Mouse (Mus musculus) spleen, adult 2 months (tissue): ENCODE results near the gene Uba7. TPM values are rescaled to one million over a fixed set of nuclear protein-coding genes. Genes with fewer than 3 reads are reported as not detected.

Experiments
- DNase-seq, 2 experiments: peaks; one replicate each; pipeline versions ENCODE4 v3.0.0 to v3.0.0-alpha.2; 2012 to 2021; ENCODE audit warnings: low spot score in 2 of 2, low read depth in 1 of 2
- H3K27ac ChIP-seq: fragments of 200-500 bp; 2 replicates; pipeline ENCODE4 v1.5.1; 2012; ENCODE audit warnings: low read length, inconsistent platforms; ENCODE audit not compliant: insufficient read depth
- H3K27me3 ChIP-seq: fragments of 200-500 bp; 2 replicates; pipeline ENCODE4 v1.6.1; 2012; ENCODE audit warnings: mild to moderate bottlenecking, moderate library complexity, low read length, inconsistent platforms; ENCODE audit not compliant: control insufficient read depth, insufficient read depth
- H3K36me3 ChIP-seq: fragments of 200-500 bp; 2 replicates; pipeline ENCODE4 v1.6.1; 2012; ENCODE audit warnings: mild to moderate bottlenecking, low read length, inconsistent platforms; ENCODE audit not compliant: control insufficient read depth, insufficient read depth
- H3K4me1 ChIP-seq: fragments of 200-500 bp; 2 replicates; pipeline ENCODE4 v1.6.1; 2011; ENCODE audit warnings: inconsistent platforms; ENCODE audit not compliant: control insufficient read depth, insufficient read depth, insufficient read length
- H3K4me3 ChIP-seq: fragments of 200-500 bp; 2 replicates; pipeline ENCODE4 v1.5.1; 2011; ENCODE audit warnings: mild to moderate bottlenecking, inconsistent platforms; ENCODE audit not compliant: insufficient read depth, insufficient read length; ENCODE audit errors: extremely low read depth
- CTCF ChIP-seq: fragments of 200-500 bp; IDR thresholded peaks from 2 replicates; pipeline ENCODE4 v1.5.1; 2011; ENCODE audit warnings: mild to moderate bottlenecking, inconsistent platforms; ENCODE audit not compliant: insufficient read depth, insufficient read length, insufficient replicate concordance; ENCODE audit errors: extremely low read depth
- POLR2A ChIP-seq: fragments of 200-500 bp; IDR thresholded peaks from 2 replicates; pipeline ENCODE4 v1.6.1; 2011; ENCODE audit warnings: low read depth, low read length, inconsistent platforms
- WGBS: fragments of 180-500 bp; shearing (Covaris S2); methylation state at CpG from one replicate; pipeline ENCODE4 v1.1.7; 2018; 5-methylcytosine and 5-hydroxymethylcytosine counted together
- polyA plus RNA-seq: library from polyadenylated mRNA; depleted of rRNA; stranded (reverse); fragments of >200 nt; gene quantifications from 2 replicates; pipeline ENCODE4 v1.2.3, GENCODE M21; 2012

Gene Uba7
- polyA plus RNA-seq, 1 experiment: 182 TPM

GRCm38 (mm10) chr9:107961881-107962280 lies 13.4 kb upstream of the Uba7 start:
- no peaks in the 10 kb centered on the region for H3K4me1 ChIP-seq
- H3K27me3 ChIP-seq: no peaks in the 10 kb centered on the region
- 0 out of 2 replicates have a peak, but pooled peaks cover 2% of the 10 kb centered on the region for H3K36me3 ChIP-seq
- no peak overlapping the region for H3K4me3 ChIP-seq
- no peak for TF ChIP-seq CTCF
- no peak for TF ChIP-seq POLR2A
- DNase-seq: no peak
- H3K27ac ChIP-seq: no peak overlapping the region
- 64% methylated on average over 5 of the region's 5 CpGs for WGBS

- no peak for DNase-seq
- no peaks in the 10 kb centered on the region for H3K4me1 ChIP-seq
- H3K27me3 ChIP-seq: no peaks in the 10 kb centered on the region
- H3K36me3 ChIP-seq: no peaks in the 10 kb centered on the region
- WGBS: 93% methylated on average over 9 of the region's 9 CpGs
- no peak overlapping the region for H3K4me3 ChIP-seq
- no peak overlapping the region for H3K27ac ChIP-seq
- TF ChIP-seq CTCF: no peak
- TF ChIP-seq POLR2A: no peak
Observed at GRCm38 (mm10) chr9:107962916-107963315, 12.4 kb upstream of the Uba7 start.

GRCm38 (mm10) chr9:107963700-107964099 lies 11.6 kb upstream of the Uba7 start:
- H3K4me1 ChIP-seq: no peaks in the 10 kb centered on the region
- no peaks in the 10 kb centered on the region for H3K36me3 ChIP-seq
- no peak overlapping the region for H3K4me3 ChIP-seq
- no peaks in the 10 kb centered on the region for H3K27me3 ChIP-seq
- peak; percentile 55 to 75 for DNase-seq
- WGBS: 18% methylated on average over 5 of the region's 5 CpGs
- H3K27ac ChIP-seq: no peak overlapping the region
- TF ChIP-seq POLR2A (no peak), CTCF (peak; percentile 98)

GRCm38 (mm10) chr9:107964681-107965080 lies 10.6 kb upstream of the Uba7 start:
- TF ChIP-seq POLR2A: no peak
- no peak for TF ChIP-seq CTCF
- H3K36me3 ChIP-seq: no peaks in the 10 kb centered on the region
- H3K27me3 ChIP-seq: no peaks in the 10 kb centered on the region
- DNase-seq: no peak
- WGBS: 94% methylated on average over 9 of the region's 9 CpGs
- H3K4me1 ChIP-seq: no peaks in the 10 kb centered on the region
- H3K27ac ChIP-seq: no peak overlapping the region
- no peak overlapping the region for H3K4me3 ChIP-seq

GRCm38 (mm10) chr9:107966676-107967075 lies 8.6 kb upstream of the Uba7 start:
- no peak for DNase-seq
- Histone ChIP-seq H3K27me3 (no peaks in the 10 kb centered on the region), H3K4me1 (no peaks in the 10 kb centered on the region), H3K27ac (no peak overlapping the region), H3K36me3 (no peaks in the 10 kb centered on the region), H3K4me3 (no peak overlapping the region)
- 53% methylated on average over 10 of the region's 10 CpGs for WGBS
- no peak for TF ChIP-seq CTCF
- TF ChIP-seq POLR2A: no peak

- Histone ChIP-seq H3K4me1 (no peaks in the 10 kb centered on the region), H3K36me3 (no peaks in the 10 kb centered on the region), H3K27ac (no peak overlapping the region), H3K4me3 (no peak overlapping the region), H3K27me3 (no peaks in the 10 kb centered on the region)
- no peak for TF ChIP-seq POLR2A
- no peak for TF ChIP-seq CTCF
- 90% methylated on average over 6 of the region's 6 CpGs for whole genome bisulfite sequencing
- DNase-seq: no peak
Observed at GRCm38 (mm10) chr9:107967437-107967836, 7.9 kb upstream of the Uba7 start.

GRCm38 (mm10) chr9:107968531-107968930 lies 6.8 kb upstream of the Uba7 start:
- Histone ChIP-seq H3K4me3 (no peak overlapping the region), H3K4me1 (no peaks in the 10 kb centered on the region), H3K27me3 (no peaks in the 10 kb centered on the region), H3K36me3 (no peaks in the 10 kb centered on the region), H3K27ac (no peak overlapping the region)
- TF ChIP-seq CTCF (no peak), POLR2A (no peak)
- no peak for DNase-seq
- 95% methylated on average over 7 of the region's 7 CpGs for WGBS
